Mouse (Mus musculus) neural tube, embryonic 15.5 days (tissue): ENCODE measurements around the gene Ltbr. TPM values are rescaled to one million over a fixed set of nuclear protein-coding genes. Genes with fewer than 3 reads are reported as not detected.

Source experiments
- ATAC-seq: fragments of 200-750 bp; cut with Nextera tagmentation; 2 replicates; pipeline ENCODE4 v1.8.0; 2017; ENCODE audit warnings: mild to moderate bottlenecking, moderate TSS enrichment, moderate library complexity; ENCODE audit not compliant: low FRiP score
- H3K27ac ChIP-seq: fragments of 300-500 bp; sonication (generic); replicated peaks from 2 replicates; pipeline ENCODE4 v1.5.1; 2015; ENCODE audit warnings: mild to moderate bottlenecking, inconsistent platforms
- H3K27me3 ChIP-seq: fragments of 300-500 bp; sonication (generic); replicated peaks from 2 replicates; pipeline ENCODE4 v1.6.1; 2015; ENCODE audit warnings: inconsistent platforms
- H3K36me3 ChIP-seq: fragments of 300-500 bp; sonication (generic); 2 replicates; pipeline ENCODE4 v1.6.1; 2015; ENCODE audit warnings: inconsistent platforms
- H3K4me1 ChIP-seq: fragments of 300-500 bp; sonication (generic); 2 replicates; pipeline ENCODE4 v1.6.1; 2015; ENCODE audit warnings: inconsistent platforms
- H3K4me2 ChIP-seq: fragments of 300-500 bp; sonication (generic); 2 replicates; pipeline ENCODE4 v1.6.1; 2015; ENCODE audit warnings: inconsistent platforms, mild to moderate bottlenecking, moderate library complexity
- H3K4me3 ChIP-seq: fragments of 300-500 bp; sonication (generic); replicated peaks from 2 replicates; pipeline ENCODE4 v1.5.1; 2015; ENCODE audit warnings: mild to moderate bottlenecking, inconsistent platforms
- H3K9ac ChIP-seq: fragments of 300-500 bp; sonication (generic); replicated peaks from 2 replicates; pipeline ENCODE4 v1.6.1; 2015; ENCODE audit warnings: mild to moderate bottlenecking, inconsistent platforms
- H3K9me3 ChIP-seq: fragments of 300-500 bp; sonication (generic); replicated peaks from 2 replicates; pipeline ENCODE4 v1.6.1; 2016; ENCODE audit warnings: inconsistent platforms
- WGBS: fragments of 180-500 bp; shearing (Covaris S2); methylation state at CpG from one replicate; pipeline ENCODE4 v1.1.7; 2015; ENCODE audit warnings: mixed read lengths; 5-methylcytosine and 5-hydroxymethylcytosine counted together
- polyA plus RNA-seq: library from polyadenylated mRNA; unstranded; fragments of >200 nt; fragmentation: Nextera tagmentation; extraction: Ambion mirVana; gene quantifications from 2 replicates; pipeline ENCODE4 v1.2.1, GENCODE M21; 2015

Gene Ltbr
- polyA plus RNA-seq, 1 experiment from 2014 or later = 19.5 TPM

DNA sequence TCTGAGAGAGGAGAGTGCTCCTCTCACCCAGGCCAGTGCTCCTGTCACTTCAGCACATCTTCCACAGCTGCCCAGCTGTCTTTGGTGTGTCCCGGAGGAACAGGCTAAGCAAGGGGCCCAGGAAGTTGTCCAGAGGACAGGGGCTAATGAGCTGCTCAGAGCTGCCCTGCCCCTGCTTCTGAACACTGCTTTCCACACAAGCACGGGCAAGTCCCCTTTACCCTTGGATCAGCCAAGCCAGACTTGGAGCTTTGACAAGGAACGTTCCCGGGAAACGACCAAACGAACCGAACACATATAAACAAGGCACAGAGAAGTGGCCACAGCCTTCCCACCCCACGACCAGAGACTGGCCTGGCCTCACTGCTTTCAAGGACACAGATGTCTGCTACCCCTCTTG, 30.4 kb upstream of the Ltbr start:
- no peak for ATAC-seq
- WGBS = 53% methylated on average over 8 of the region's 8 CpGs

DNA sequence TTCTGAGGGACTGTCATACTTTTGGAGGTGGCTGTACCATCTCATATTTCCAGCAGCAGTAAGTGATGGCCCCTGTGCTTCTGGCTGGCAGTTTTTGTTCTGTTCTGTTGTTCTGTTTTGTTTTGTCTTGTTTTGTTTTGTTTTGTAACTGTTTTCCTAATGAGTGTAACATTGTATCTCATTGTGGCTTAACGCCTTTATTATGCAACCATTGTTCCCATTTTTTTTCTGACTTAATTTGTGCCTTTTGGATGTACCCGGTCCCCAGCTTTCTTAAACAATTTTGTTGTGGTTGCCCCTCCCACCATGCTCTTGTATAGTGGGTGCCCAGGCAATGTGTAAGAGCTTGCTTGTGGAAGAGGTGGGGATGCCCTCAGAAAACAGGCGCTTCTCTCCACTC, 28.5 kb upstream of the Ltbr start:
- Histone ChIP-seq H3K27ac (no peak overlapping the region), H3K4me3 (no peak overlapping the region), H3K4me1 (no peaks in the 10 kb centered on the region), H3K9ac (no peak overlapping the region), H3K36me3 (no peaks in the 10 kb centered on the region), H3K27me3 (no peaks in the 10 kb centered on the region), H3K4me2 (no peak overlapping the region), H3K9me3 (no peaks in the 10 kb centered on the region)
- WGBS = 46% methylated on average over 3 of the region's 3 CpGs
- ATAC-seq = no peak

More for the DNA sequence above, 30.4 kb upstream of the Ltbr start:
- Histone ChIP-seq H3K4me2 (no peak overlapping the region), H3K4me1 (peaks cover 6% of the 10 kb centered on the region), H3K4me3 (no peak overlapping the region), H3K27ac (no peak overlapping the region), H3K9ac (no peak overlapping the region), H3K9me3 (no peaks in the 10 kb centered on the region), H3K36me3 (no peaks in the 10 kb centered on the region), H3K27me3 (0 out of 2 replicates have a peak, but pooled peaks cover 6% of the 10 kb centered on the region)

- Histone ChIP-seq H3K4me1 (no peaks in the 10 kb centered on the region), H3K36me3 (no peaks in the 10 kb centered on the region), H3K4me3 (no peak overlapping the region), H3K9ac (no peak overlapping the region), H3K4me2 (no peak overlapping the region), H3K9me3 (no peaks in the 10 kb centered on the region), H3K27ac (no peak overlapping the region), H3K27me3 (no peaks in the 10 kb centered on the region)
- ATAC-seq = no peak
- 77% methylated on average over 5 of the region's 5 CpGs for WGBS
These were observed 26.6 kb upstream of the Ltbr start for GRCm38 (mm10) chr6:125340244-125340643.

GRCm38 (mm10) chr6:125338791-125339660, 25.3 kb upstream of the Ltbr start:
- Histone ChIP-seq H3K9ac (no peak overlapping the region), H3K9me3 (no peaks in the 10 kb centered on the region), H3K4me2 (no peak overlapping the region), H3K4me1 (no peaks in the 10 kb centered on the region), H3K27me3 (no peaks in the 10 kb centered on the region), H3K36me3 (no peaks in the 10 kb centered on the region), H3K4me3 (no peak overlapping the region), H3K27ac (no peak overlapping the region)
- whole genome bisulfite sequencing = 79% methylated on average over 9 of the region's 9 CpGs
- no peak for ATAC-seq

GRCm38 (mm10) chr6:125334356-125334755, 20.7 kb upstream of the Ltbr start:
- 43% methylated on average over 2 of the region's 2 CpGs for WGBS
- Histone ChIP-seq H3K9ac (no peak overlapping the region), H3K36me3 (no peaks in the 10 kb centered on the region), H3K27me3 (no peaks in the 10 kb centered on the region), H3K9me3 (no peaks in the 10 kb centered on the region), H3K4me1 (peaks cover 11% of the 10 kb centered on the region), H3K27ac (no peak overlapping the region), H3K4me3 (no peak overlapping the region), H3K4me2 (no peak overlapping the region)
- no peak for ATAC-seq

- no peak overlapping the region for H3K4me2 ChIP-seq
- no peaks in the 10 kb centered on the region for H3K27me3 ChIP-seq
- no peak overlapping the region for H3K9ac ChIP-seq
- no peaks in the 10 kb centered on the region for H3K9me3 ChIP-seq
- H3K4me1 ChIP-seq = peaks cover 11% of the 10 kb centered on the region
- 79% methylated on average over 14 of the region's 14 CpGs for WGBS
- no peak overlapping the region for H3K4me3 ChIP-seq
- no peak for ATAC-seq
- H3K27ac ChIP-seq = no peak overlapping the region
- H3K36me3 ChIP-seq = no peaks in the 10 kb centered on the region
These were observed 19.6 kb upstream of the Ltbr start for GRCm38 (mm10) chr6:125333112-125333899.

- Histone ChIP-seq H3K4me3 (peak overlapping the region; percentile 51), H3K27me3 (no peaks in the 10 kb centered on the region), H3K9ac (peak overlapping the region; percentile 55), H3K4me2 (peak overlapping the region; percentile 90), H3K4me1 (peaks cover 11% of the 10 kb centered on the region), H3K36me3 (no peaks in the 10 kb centered on the region), H3K9me3 (no peaks in the 10 kb centered on the region), H3K27ac (no peak overlapping the region; the same call in 1 of the 2 replicates)
- 2% methylated on average over 39 of the region's 39 CpGs for WGBS
- peak; percentile 88 for ATAC-seq
These were observed 17.1 kb upstream of the Ltbr start for GRCm38 (mm10) chr6:125330626-125331326.

GRCm38 (mm10) chr6:125328243-125328642, 14.6 kb upstream of the Ltbr start:
- H3K4me1 ChIP-seq = peaks cover 11% of the 10 kb centered on the region
- no peaks in the 10 kb centered on the region for H3K36me3 ChIP-seq
- H3K4me3 ChIP-seq = no peak overlapping the region
- no peak overlapping the region for H3K4me2 ChIP-seq
- WGBS = 84% methylated on average over 5 of the region's 5 CpGs
- ATAC-seq = no peak
- H3K27ac ChIP-seq = no peak overlapping the region
- H3K9ac ChIP-seq = no peak overlapping the region
- H3K27me3 ChIP-seq = peaks cover 5% of the 10 kb centered on the region; the same call in 1 of the 2 replicates
- no peaks in the 10 kb centered on the region for H3K9me3 ChIP-seq

DNA sequence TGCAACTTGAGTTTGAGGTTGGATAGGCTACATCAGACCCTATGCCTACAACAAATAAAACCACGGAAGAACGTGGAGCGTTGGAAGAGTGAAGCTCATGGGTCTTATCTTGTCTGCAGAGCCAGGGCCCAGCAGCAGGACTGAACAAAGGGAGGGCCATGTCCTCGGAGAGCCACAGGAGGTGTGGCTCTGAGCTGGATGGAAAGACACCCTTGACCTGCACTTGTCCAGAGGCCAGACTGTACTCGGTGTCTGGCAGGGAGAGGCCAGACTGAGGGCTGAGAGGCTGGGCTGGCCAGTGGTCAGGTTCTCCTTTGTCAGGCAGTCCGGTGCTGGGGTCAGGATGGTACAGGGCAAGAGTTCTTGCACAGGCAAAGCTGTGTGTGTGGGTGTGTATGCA, 11.7 kb upstream of the Ltbr start:
- Histone ChIP-seq H3K36me3 (no peaks in the 10 kb centered on the region), H3K27me3 (peaks cover 34% of the 10 kb centered on the region)
- 78% methylated on average over 6 of the region's 6 CpGs for WGBS

DNA sequence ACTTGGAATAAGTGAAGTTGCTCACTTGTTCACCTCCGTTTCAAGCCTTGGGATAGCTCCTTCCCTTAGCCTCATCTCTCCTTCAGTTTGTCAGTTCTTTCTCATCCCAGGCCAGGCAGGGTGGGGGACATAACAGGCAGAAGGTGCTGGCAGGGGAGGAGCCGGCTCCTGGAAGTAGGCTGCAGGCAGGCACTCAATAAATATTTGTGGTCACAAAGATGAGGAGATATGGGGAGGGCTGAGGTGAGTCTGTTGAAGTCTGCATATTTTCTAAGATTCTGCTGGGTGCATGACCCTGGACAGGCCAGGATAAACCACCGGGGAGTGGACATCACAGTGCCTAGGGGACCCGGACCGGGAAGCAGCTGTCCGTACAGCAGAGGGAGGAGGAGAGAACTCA, 9.9 kb upstream of the Ltbr start:
- ATAC-seq = no peak

More for the DNA sequence above, 11.7 kb upstream of the Ltbr start:
- Histone ChIP-seq H3K4me3 (no peak overlapping the region), H3K9ac (no peak overlapping the region), H3K4me2 (no peak overlapping the region), H3K9me3 (no peaks in the 10 kb centered on the region), H3K4me1 (peaks cover 11% of the 10 kb centered on the region), H3K27ac (no peak overlapping the region)
- ATAC-seq = no peak

DNA sequence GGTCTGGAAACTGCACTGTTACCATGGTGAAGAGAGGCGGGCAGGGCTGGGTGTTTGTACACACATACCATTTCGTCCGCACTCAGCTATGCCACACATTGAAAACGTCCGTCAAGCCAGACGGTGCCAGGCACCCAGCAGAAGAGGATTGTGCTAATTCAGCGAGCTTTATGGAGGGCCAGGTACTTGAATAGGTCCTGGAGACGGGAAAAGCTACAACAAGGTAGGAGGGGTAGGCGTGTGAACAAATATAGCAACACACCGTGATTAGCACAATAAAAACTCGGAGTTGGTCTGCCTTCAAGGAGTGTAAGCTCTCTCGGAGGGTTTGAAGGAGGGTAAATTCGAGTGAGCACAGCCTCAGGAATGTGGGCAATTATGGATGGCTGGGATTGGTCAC, 9.1 kb upstream of the Ltbr start:
- H3K9ac ChIP-seq = no peak overlapping the region
- no peak for ATAC-seq

More for the DNA sequence above, 9.9 kb upstream of the Ltbr start:
- no peaks in the 10 kb centered on the region for H3K36me3 ChIP-seq
- 76% methylated on average over 6 of the region's 6 CpGs for WGBS
- peaks cover 47% of the 10 kb centered on the region for H3K27me3 ChIP-seq
- no peaks in the 10 kb centered on the region for H3K9me3 ChIP-seq
- no peak overlapping the region for H3K4me2 ChIP-seq
- peaks cover 7% of the 10 kb centered on the region for H3K4me1 ChIP-seq
- no peak overlapping the region for H3K27ac ChIP-seq
- no peak overlapping the region for H3K4me3 ChIP-seq
- no peak overlapping the region for H3K9ac ChIP-seq

More for the DNA sequence above, 9.1 kb upstream of the Ltbr start:
- Histone ChIP-seq H3K27ac (no peak overlapping the region), H3K4me2 (no peak overlapping the region), H3K4me3 (no peak overlapping the region), H3K36me3 (no peaks in the 10 kb centered on the region), H3K27me3 (peaks cover 47% of the 10 kb centered on the region), H3K9me3 (no peaks in the 10 kb centered on the region), H3K4me1 (peaks cover 7% of the 10 kb centered on the region)
- WGBS = 45% methylated on average over 13 of the region's 13 CpGs
